Mouse (Mus musculus): ENCODE measurements at regions not wholly inside any gene's neighbourhood (a gene's known extent, or its start where the extent isn't known, plus 50 kb on each side); places are given as distances from the start of the nearest gene placed in this dataset.

GRCm38 (mm10) chrX:39189417-39189816 lies 156.7 kb upstream of the Cypt15 start:
- DNase-seq (ENCODE audit: low spot score): no peak

- DNase-seq (ENCODE audit: low spot score): no peak
These were observed 116.4 kb upstream of the Cypt15 start for GRCm38 (mm10) chrX:39229683-39230082.

- DNase-seq (ENCODE audit: low spot score): peak; percentile 5
These were observed 95.8 kb upstream of the Cypt15 start for GRCm38 (mm10) chrX:39250148-39250725.

Data from layer of hippocampus, adult 9-10 months (tissue).